Mouse (Mus musculus) embryonic facial prominence, embryonic 13.5 days (tissue): ENCODE measurements at regions not wholly inside any gene's neighbourhood (a gene's known extent, or its start where the extent isn't known, plus 50 kb on each side); places are given as distances from the start of the nearest gene placed in this dataset.

Source experiments
- ATAC-seq: fragments of 200-750 bp; cut with Nextera tagmentation; 2 replicates; pipeline ENCODE4 v1.8.0; 2017; ENCODE audit warnings: low read depth; ENCODE audit not compliant: insufficient number of reproducible peaks, insufficient read depth, low FRiP score, low TSS enrichment
- H3K27ac ChIP-seq: fragments of 300-500 bp; sonication (generic); 2 replicates; pipeline ENCODE4 v1.5.1; 2015; ENCODE audit warnings: moderate library complexity, mild to moderate bottlenecking, inconsistent platforms
- H3K27me3 ChIP-seq: fragments of 300-500 bp; sonication (generic); 2 replicates; pipeline ENCODE4 v1.6.1; 2015; ENCODE audit warnings: mild to moderate bottlenecking, inconsistent platforms
- H3K36me3 ChIP-seq: fragments of 300-500 bp; sonication (generic); 2 replicates; pipeline ENCODE4 v1.6.1; 2015; ENCODE audit warnings: mild to moderate bottlenecking, inconsistent platforms
- H3K4me1 ChIP-seq: fragments of 300-500 bp; sonication (generic); 2 replicates; pipeline ENCODE4 v1.6.1; 2015; ENCODE audit warnings: inconsistent platforms
- H3K4me2 ChIP-seq: fragments of 300-500 bp; sonication (generic); 2 replicates; pipeline ENCODE4 v1.6.1; 2015; ENCODE audit warnings: moderate library complexity, mild to moderate bottlenecking, inconsistent platforms
- H3K4me3 ChIP-seq: fragments of 300-500 bp; sonication (generic); 2 replicates; pipeline ENCODE4 v1.5.1; 2015; ENCODE audit warnings: mild to moderate bottlenecking, inconsistent platforms
- H3K9ac ChIP-seq: fragments of 300-500 bp; sonication (generic); 2 replicates; pipeline ENCODE4 v1.6.1; 2015; ENCODE audit warnings: mild to moderate bottlenecking, inconsistent platforms
- H3K9me3 ChIP-seq: fragments of 300-500 bp; sonication (generic); 2 replicates; pipeline ENCODE4 v1.6.1; 2016; ENCODE audit warnings: inconsistent platforms
- WGBS: fragments of 180-500 bp; shearing (Covaris S2); methylation state at CpG from one replicate; pipeline ENCODE4 v1.1.7; 2015; ENCODE audit warnings: mixed read lengths; 5-methylcytosine and 5-hydroxymethylcytosine counted together

DNA sequence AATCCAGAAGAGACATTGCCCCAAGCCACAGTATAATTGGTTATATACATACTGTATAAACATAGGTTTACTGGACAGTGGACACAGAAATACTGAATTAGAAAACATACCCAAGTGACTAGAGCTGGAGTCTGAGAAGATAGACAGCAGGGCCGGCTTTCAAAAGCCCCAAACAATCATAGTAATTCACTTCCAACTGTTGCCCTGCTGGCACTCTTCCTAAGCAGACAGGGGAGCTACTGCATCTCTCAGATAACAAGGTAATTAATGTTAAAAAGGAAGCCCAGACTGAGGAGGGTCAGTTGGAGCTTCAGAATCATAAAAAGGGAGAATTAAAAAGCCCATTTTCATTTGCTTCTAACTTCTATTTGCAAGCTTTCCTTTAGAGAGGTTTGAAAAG is 764.5 kb downstream of the Vgll3 start:
- Histone ChIP-seq H3K36me3 (no peaks in the 10 kb centered on the region), H3K9me3 (no peaks in the 10 kb centered on the region), H3K27ac (no peak overlapping the region), H3K4me3 (no peak overlapping the region), H3K27me3 (no peaks in the 10 kb centered on the region), H3K4me2 (no peak overlapping the region), H3K9ac (no peak overlapping the region), H3K4me1 (no peaks in the 10 kb centered on the region)
- no peak for ATAC-seq
- WGBS: 39% methylated on average over 1 of the region's 1 CpGs

DNA sequence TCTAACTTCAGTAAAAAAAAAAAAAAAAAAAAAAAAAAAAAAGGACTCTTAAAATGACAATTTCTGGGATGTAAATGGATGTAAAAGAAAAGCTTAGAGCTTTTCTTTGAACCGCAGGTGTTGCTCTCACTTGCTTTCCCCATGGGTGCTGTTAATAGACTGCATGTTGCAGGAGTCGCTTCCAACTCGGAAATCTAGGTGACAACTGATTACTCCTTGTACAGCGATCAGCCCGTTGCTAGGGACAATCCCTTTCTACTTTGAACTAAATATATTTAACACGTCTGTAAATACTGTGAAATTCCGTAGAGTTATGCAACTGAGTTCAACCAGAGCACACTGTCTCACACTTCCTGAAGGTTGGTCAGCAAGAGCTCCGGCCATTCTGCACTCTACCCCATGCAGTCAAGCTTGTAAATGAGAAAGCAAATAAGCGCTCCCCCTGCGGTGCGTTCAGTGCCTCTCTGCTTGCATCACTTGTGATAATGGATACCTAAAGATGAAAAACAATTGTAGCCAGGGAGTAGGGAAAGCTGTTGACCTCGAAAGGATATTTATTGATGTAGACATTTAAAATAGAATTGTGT is 770.7 kb downstream of the Vgll3 start:
- Histone ChIP-seq H3K4me1 (no peaks in the 10 kb centered on the region), H3K9me3 (no peaks in the 10 kb centered on the region), H3K27me3 (no peaks in the 10 kb centered on the region), H3K4me2 (peak overlapping the region; percentile 39), H3K4me3 (no peak overlapping the region), H3K9ac (no peak overlapping the region), H3K27ac (no peak overlapping the region), H3K36me3 (no peaks in the 10 kb centered on the region)
- no peak for ATAC-seq
- 18% methylated on average over 12 of the region's 12 CpGs for WGBS

DNA sequence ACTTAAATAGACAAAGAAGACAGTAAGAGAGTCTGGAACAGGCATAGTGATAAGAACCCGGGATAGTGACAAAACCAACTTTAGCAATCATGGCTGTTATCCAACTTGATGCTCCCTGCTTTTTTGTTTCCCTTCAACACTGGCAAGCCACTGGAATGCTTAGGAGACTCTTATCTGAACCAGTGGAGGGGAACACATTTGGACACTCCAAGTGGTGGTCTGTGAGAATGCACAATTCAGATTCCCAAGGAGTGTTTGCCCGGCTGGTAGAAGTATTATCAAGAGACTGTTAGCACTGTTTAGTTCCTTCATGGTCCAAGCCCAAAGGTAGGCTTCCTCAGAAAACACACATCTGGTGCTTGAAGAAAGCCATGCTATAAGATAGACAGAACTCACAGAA is 787.2 kb downstream of the Vgll3 start:
- no peak for ATAC-seq
- H3K4me3 ChIP-seq: no peak overlapping the region
- H3K27me3 ChIP-seq: no peaks in the 10 kb centered on the region
- H3K9me3 ChIP-seq: no peaks in the 10 kb centered on the region
- no peak overlapping the region for H3K27ac ChIP-seq
- no peak overlapping the region for H3K4me2 ChIP-seq
- no peak overlapping the region for H3K9ac ChIP-seq
- WGBS: 69% methylated on average over 2 of the region's 2 CpGs
- H3K4me1 ChIP-seq: no peaks in the 10 kb centered on the region
- no peaks in the 10 kb centered on the region for H3K36me3 ChIP-seq

DNA sequence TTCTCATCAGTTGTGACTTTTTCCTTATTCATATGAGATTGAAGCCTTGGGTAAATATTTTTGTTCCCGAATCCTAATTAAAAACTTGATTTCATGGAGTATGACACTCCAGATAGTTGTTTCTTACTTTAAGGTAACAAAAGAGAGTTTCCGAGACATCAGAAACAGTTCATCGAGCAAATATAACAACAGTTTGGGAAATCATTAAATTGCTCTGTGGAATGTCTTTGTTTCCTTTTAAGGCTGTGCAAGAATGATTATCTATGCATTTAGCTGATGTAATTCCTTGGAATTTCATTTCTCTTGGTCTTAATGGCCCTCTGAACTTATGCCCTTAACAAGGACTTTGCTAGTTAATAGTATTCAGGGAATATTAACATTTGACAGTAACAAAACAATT is 787.6 kb downstream of the Vgll3 start:
- Histone ChIP-seq H3K4me3 (no peak overlapping the region), H3K27ac (no peak overlapping the region), H3K4me1 (no peaks in the 10 kb centered on the region), H3K4me2 (no peak overlapping the region), H3K27me3 (no peaks in the 10 kb centered on the region), H3K9ac (no peak overlapping the region), H3K9me3 (no peaks in the 10 kb centered on the region), H3K36me3 (no peaks in the 10 kb centered on the region)
- no peak for ATAC-seq
- 67% methylated on average over 3 of the region's 3 CpGs for WGBS

DNA sequence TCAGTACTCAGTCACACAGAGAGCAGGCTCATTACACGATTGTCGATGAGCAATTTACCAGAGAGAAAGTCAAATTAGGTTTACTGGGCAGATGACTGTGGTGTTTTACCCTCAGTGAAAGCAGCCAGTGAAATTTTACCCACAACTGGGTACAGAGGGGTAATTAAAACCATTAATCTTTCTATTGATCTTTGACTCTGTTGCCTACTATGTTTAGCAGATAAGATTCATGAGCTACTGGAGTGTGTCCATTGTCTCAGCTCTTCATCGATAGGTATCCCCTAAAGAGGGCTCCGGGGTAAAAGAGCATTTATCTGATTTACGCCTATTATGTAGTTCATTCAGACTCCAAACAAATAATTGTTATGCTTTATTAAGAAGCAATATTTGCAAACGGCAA is 788.8 kb downstream of the Vgll3 start:
- H3K36me3 ChIP-seq: no peaks in the 10 kb centered on the region

More for the DNA sequence above, 788.8 kb downstream of the Vgll3 start:
- H3K27ac ChIP-seq: no peak overlapping the region
- no peak overlapping the region for H3K4me2 ChIP-seq
- ATAC-seq: no peak
- no peaks in the 10 kb centered on the region for H3K27me3 ChIP-seq
- H3K4me1 ChIP-seq: no peaks in the 10 kb centered on the region
- 52% methylated on average over 6 of the region's 6 CpGs for WGBS
- H3K9me3 ChIP-seq: no peaks in the 10 kb centered on the region
- H3K4me3 ChIP-seq: no peak overlapping the region
- no peak overlapping the region for H3K9ac ChIP-seq
